Mouse (Mus musculus): Measurements from ENCODE around the gene Ncln. TPM values are rescaled to one million over a fixed set of nuclear protein-coding genes. Genes with fewer than 3 reads are reported as not detected.

Gene Ncln
- polyA plus RNA-seq, 1 experiment from 2014 or later = 36.8 TPM

DNA sequence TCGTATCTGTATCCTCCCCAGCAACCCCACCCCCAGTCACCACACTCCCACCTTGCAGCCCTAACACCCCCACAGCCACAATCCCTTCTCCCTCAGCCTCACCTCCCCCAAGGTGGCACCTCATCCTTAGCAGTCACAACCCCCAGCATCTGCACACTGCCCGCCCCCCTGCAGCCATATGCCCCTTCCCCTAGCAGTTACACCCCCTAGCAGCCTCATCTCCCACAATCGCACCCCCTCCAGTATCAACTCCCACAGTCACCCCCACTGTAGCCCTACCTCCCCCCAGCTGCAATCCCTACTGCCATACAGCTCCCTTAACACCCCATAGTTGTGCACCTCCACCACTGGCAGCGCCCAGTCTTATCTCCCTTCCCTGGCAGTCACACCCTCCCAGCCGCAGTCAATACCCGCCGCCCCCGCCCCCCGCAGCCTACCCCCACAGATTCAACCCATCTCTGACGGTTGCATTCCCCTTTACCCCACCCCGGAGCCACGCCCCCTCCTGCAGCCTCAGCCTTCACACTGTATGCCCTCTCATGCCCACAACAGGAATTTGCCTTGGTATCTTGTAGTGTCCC, 39.1 kb downstream of the Ncln start:
- H3K36me3 ChIP-seq (ENCODE audit: control insufficient read depth, insufficient read depth, low read length) = peaks cover 4% of the 10 kb centered on the region
- no peak overlapping the region for H3K27ac ChIP-seq (ENCODE audit: low read depth, low read length)
- no peak overlapping the region for H3K9ac ChIP-seq (ENCODE audit: low read length)
- 55% methylated on average over 12 of the region's 12 CpGs for WGBS
- H3K27me3 ChIP-seq (replicated peaks; ENCODE audit: control insufficient read depth, insufficient read depth, low read length) = peaks cover 55% of the 10 kb centered on the region
- no peaks in the 10 kb centered on the region for H3K9me3 ChIP-seq (replicated peaks; ENCODE audit: control insufficient read depth, low read length)
- H3K4me2 ChIP-seq (ENCODE audit: low read length) = no peak overlapping the region
- ATAC-seq (no peak), DNase-seq (ENCODE audit: low spot score) (no peak)
- no peak overlapping the region for H3K4me3 ChIP-seq (ENCODE audit: low read depth, low read length)
- H3K4me1 ChIP-seq (ENCODE audit: control insufficient read depth, insufficient read depth, low read length) = no peaks in the 10 kb centered on the region

DNA sequence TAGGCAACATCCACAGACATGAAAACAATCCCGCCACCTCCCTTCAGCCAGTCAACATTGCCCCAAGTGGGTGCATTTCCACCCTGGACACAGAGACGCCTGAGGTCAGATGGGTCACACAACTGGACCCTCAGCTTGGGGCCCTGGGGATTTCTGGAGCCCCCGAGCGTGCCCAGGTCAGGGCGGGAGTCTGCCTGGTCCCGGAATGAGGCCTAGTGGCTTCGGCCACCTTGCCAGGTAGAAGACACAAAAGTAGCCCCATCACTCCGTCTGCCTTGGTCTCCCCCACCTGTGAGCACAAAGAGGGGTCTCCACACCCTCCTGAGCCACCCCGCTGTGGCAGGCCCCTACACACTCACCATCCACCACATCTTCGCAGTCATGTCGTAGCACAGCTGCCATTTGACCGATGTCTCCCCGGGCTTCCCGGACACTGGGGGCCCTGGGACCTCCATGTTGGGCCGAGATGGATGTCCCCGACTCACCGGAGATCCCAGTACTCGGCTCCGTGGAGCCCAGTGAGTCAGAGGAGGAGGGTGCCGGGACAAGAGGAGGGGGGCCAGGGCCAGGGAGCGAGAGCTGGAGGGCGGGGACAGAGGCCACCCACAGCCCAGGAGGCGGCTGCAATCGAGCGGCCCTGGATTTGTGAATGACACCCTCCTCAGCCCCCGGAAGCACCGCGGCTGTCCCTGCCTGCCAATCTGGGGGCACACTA, 40.9 kb downstream of the Ncln start, which contains the start of gene Nfic:
Gene Nfic (minus strand): TSS at position 455 of the 715 bp plus-strand sequence.
- no peak within 1 kb of the TSS for H3K27ac ChIP-seq (ENCODE audit: low read depth, low read length)
- no peaks in the 10 kb centered on the region for H3K4me1 ChIP-seq (ENCODE audit: control insufficient read depth, insufficient read depth, low read length)
- H3K4me3 ChIP-seq (ENCODE audit: low read depth, low read length) = no peak within 1 kb of the TSS
- DNase-seq (ENCODE audit: low spot score) (no peak), ATAC-seq (no peak)
- no peaks in the 10 kb centered on the region for H3K36me3 ChIP-seq (ENCODE audit: control insufficient read depth, insufficient read depth, low read length)
- no peaks in the 10 kb centered on the region for H3K9me3 ChIP-seq (replicated peaks; ENCODE audit: control insufficient read depth, low read length)
- no peak within 1 kb of the TSS for H3K4me2 ChIP-seq (ENCODE audit: low read length)
- WGBS = 64% methylated on average over 28 of the region's 28 CpGs
- no peak within 1 kb of the TSS for H3K9ac ChIP-seq (ENCODE audit: low read length)
- H3K27me3 ChIP-seq (replicated peaks; ENCODE audit: control insufficient read depth, insufficient read depth, low read length) = peaks cover 59% of the 10 kb centered on the region

DNA sequence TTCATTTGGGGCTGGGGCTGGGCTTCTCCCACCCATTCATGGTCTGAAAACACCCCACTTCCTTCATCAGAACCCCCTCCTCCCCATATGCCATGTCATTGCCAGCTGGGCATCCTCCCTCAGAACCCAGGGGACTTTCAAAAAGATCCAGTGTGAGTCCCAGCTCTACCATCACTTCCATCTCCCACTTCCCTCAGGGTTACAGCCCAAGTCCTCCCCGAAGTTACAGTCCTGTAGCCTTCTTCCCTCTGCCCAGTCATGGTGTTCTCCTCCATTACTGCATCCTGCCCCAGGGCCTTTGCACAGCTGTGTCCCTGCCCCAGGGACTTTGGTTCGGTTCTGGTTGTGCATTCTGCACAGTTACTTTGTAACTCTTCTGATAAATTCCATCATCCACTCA, 42.1 kb downstream of the Ncln start:
- DNase-seq (ENCODE audit: low spot score) = no peak
- Histone ChIP-seq H3K4me1 (ENCODE audit: control insufficient read depth, insufficient read depth, low read length) (no peaks in the 10 kb centered on the region), H3K4me2 (ENCODE audit: low read length) (no peak overlapping the region), H3K9ac (ENCODE audit: low read length) (no peak overlapping the region), H3K36me3 (ENCODE audit: control insufficient read depth, insufficient read depth, low read length) (no peaks in the 10 kb centered on the region), H3K9me3 (replicated peaks; ENCODE audit: control insufficient read depth, low read length) (no peaks in the 10 kb centered on the region), H3K4me3 (ENCODE audit: low read depth, low read length) (no peak overlapping the region), H3K27ac (ENCODE audit: low read depth, low read length) (no peak overlapping the region), H3K27me3 (replicated peaks; ENCODE audit: control insufficient read depth, insufficient read depth, low read length) (peaks cover 53% of the 10 kb centered on the region)
- no peak for ATAC-seq
- WGBS = 84% methylated on average over 2 of the region's 2 CpGs

DNA sequence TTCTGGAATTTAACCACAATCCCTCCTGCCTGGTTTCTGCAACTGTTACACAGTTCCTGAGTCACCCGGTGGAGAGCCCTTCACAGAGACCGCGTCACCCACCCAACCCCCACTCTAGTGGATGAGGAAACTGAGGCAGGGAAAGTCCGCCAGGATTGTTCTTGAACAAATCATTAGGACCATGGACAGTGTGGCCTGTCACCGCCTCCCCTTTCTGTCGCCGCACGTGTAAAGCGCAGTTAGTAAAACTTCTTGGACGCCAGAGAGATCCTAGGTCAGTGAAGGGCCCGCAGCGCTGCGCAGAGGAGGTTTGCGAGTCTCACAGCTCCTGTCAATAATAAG, 43.3 kb downstream of the Ncln start:
- Histone ChIP-seq H3K9ac (ENCODE audit: low read length) (no peak overlapping the region), H3K4me1 (ENCODE audit: control insufficient read depth, insufficient read depth, low read length) (no peaks in the 10 kb centered on the region), H3K9me3 (replicated peaks; ENCODE audit: control insufficient read depth, low read length) (no peaks in the 10 kb centered on the region), H3K27me3 (replicated peaks; ENCODE audit: control insufficient read depth, insufficient read depth, low read length) (peaks cover 51% of the 10 kb centered on the region), H3K4me2 (ENCODE audit: low read length) (no peak overlapping the region), H3K36me3 (ENCODE audit: control insufficient read depth, insufficient read depth, low read length) (no peaks in the 10 kb centered on the region), H3K27ac (ENCODE audit: low read depth, low read length) (no peak overlapping the region), H3K4me3 (ENCODE audit: low read depth, low read length) (no peak overlapping the region)
- ATAC-seq (no peak), DNase-seq (ENCODE audit: low spot score) (no peak)
- 4% methylated on average over 14 of the region's 14 CpGs for WGBS

DNA sequence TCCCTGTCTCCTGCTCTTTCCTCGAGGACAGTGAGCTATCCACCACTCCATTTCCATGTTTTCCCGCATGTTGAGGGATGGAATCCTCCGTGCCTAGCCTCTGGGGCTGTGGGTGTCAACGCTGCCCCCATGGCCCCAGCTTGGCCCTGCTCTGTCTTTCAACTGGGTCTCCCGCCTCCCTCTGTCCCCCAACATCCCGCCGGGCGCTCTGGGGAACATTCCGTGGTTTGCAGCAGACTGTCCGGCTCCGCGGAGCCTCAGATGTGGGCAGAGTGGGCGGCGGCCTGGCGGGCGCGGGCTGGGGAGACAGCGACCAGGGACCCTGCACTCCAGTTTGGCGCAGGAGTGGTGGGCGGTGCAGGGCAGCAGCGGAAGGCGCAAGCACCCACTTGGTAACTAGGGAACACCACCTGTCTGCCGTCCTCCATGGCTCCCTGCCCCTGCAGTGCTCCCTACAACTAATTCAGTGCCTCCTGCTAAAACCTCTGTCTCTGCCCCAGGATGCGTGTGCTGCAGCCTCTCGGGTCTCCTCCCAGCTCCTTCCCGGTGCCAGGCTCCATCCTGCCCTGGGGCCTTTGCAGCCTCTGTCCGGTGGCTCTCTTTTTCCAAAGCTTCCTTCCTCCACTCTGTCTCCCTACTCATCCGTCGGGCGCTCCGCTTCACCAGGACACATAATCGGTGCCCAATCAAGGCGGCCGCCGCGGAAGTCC, 43.8 kb downstream of the Ncln start:
- ATAC-seq = no peak
- Histone ChIP-seq H3K4me3 (ENCODE audit: low read depth, low read length) (no peak overlapping the region), H3K4me1 (ENCODE audit: control insufficient read depth, insufficient read depth, low read length) (no peaks in the 10 kb centered on the region), H3K4me2 (ENCODE audit: low read length) (no peak overlapping the region), H3K27me3 (replicated peaks; ENCODE audit: control insufficient read depth, insufficient read depth, low read length) (peaks cover 51% of the 10 kb centered on the region), H3K36me3 (ENCODE audit: control insufficient read depth, insufficient read depth, low read length) (no peaks in the 10 kb centered on the region), H3K9ac (ENCODE audit: low read length) (no peak overlapping the region), H3K9me3 (replicated peaks; ENCODE audit: control insufficient read depth, low read length) (no peaks in the 10 kb centered on the region), H3K27ac (ENCODE audit: low read depth, low read length) (no peak overlapping the region)
- no peak for DNase-seq (ENCODE audit: low spot score)
- 10% methylated on average over 36 of the region's 36 CpGs for WGBS

DNA sequence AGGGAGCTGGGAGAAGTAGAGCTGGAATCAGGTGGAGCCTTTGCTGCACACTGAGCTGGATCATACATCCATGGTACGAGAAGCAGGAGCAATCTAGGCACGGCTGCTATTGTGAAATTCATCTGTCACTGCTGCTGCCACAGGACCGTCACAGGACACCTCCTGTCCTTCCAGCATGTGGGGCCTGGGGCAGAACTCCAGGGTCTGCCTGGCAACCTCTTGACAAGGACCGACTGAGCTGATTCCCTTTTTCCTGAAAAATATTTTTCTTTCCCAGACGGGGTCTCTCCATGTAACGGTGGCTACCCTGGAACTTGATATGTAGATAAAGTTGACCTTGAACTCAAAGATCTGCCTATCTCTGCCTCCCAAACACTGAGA, 44.8 kb downstream of the Ncln start:
- 70% methylated on average over 6 of the region's 6 CpGs for WGBS
- no peak overlapping the region for H3K4me3 ChIP-seq (ENCODE audit: low read depth, low read length)
- no peak for ATAC-seq
- no peak for DNase-seq (ENCODE audit: low spot score)
- peaks cover 51% of the 10 kb centered on the region for H3K27me3 ChIP-seq (replicated peaks; ENCODE audit: control insufficient read depth, insufficient read depth, low read length)
- no peaks in the 10 kb centered on the region for H3K36me3 ChIP-seq (ENCODE audit: control insufficient read depth, insufficient read depth, low read length)
- no peaks in the 10 kb centered on the region for H3K9me3 ChIP-seq (replicated peaks; ENCODE audit: control insufficient read depth, low read length)
- no peak overlapping the region for H3K4me2 ChIP-seq (ENCODE audit: low read length)
- H3K9ac ChIP-seq (ENCODE audit: low read length) = no peak overlapping the region
- H3K27ac ChIP-seq (ENCODE audit: low read depth, low read length) = no peak overlapping the region
- H3K4me1 ChIP-seq (ENCODE audit: control insufficient read depth, insufficient read depth, low read length) = no peaks in the 10 kb centered on the region

- Histone ChIP-seq H3K9ac (ENCODE audit: low read length) (no peak overlapping the region), H3K4me3 (ENCODE audit: low read depth, low read length) (no peak overlapping the region), H3K36me3 (ENCODE audit: control insufficient read depth, insufficient read depth, low read length) (no peaks in the 10 kb centered on the region), H3K9me3 (replicated peaks; ENCODE audit: control insufficient read depth, low read length) (no peaks in the 10 kb centered on the region), H3K27ac (ENCODE audit: low read depth, low read length) (no peak overlapping the region), H3K4me2 (ENCODE audit: low read length) (no peak overlapping the region), H3K27me3 (replicated peaks; ENCODE audit: control insufficient read depth, insufficient read depth, low read length) (peaks cover 51% of the 10 kb centered on the region), H3K4me1 (ENCODE audit: control insufficient read depth, insufficient read depth, low read length) (no peaks in the 10 kb centered on the region)
- DNase-seq (ENCODE audit: low spot score) = no peak
- ATAC-seq = no peak
- WGBS = 60% methylated on average over 9 of the region's 9 CpGs
These were observed 45.4 kb downstream of the Ncln start for GRCm38 (mm10) chr10:81450641-81451364.

DNA sequence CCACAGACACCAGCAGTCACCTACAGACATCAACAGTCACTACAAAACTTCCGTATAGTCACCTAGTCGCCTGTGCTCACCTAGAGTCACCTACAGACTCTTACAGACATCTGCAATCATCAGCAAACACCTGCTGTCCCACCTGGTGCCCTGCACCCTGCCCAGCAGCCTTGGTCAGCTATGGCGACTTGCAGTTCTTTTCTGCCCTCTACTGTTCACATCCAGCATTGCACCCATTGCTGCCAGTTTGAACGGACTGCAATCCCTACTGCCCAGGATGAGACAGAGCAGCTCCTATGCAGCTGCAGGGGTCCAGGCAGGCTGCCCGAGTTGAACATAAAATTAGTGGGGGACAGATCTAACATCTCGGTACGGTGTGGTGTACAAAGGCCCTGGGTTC, 46.1 kb downstream of the Ncln start:
- no peak overlapping the region for H3K9ac ChIP-seq (ENCODE audit: low read length)
- 2% methylated on average over 7 of the region's 7 CpGs for whole genome bisulfite sequencing
- no peaks in the 10 kb centered on the region for H3K9me3 ChIP-seq (replicated peaks; ENCODE audit: control insufficient read depth, low read length)
- H3K4me1 ChIP-seq (ENCODE audit: control insufficient read depth, insufficient read depth, low read length) = no peaks in the 10 kb centered on the region
- peak; percentile 89 for DNase-seq (ENCODE audit: low spot score)
- H3K27ac ChIP-seq (ENCODE audit: low read depth, low read length) = no peak overlapping the region
- ATAC-seq = peak; percentile 79
- H3K4me2 ChIP-seq (ENCODE audit: low read length) = no peak overlapping the region
- H3K27me3 ChIP-seq (replicated peaks; ENCODE audit: control insufficient read depth, insufficient read depth, low read length) = peaks cover 47% of the 10 kb centered on the region
- H3K36me3 ChIP-seq (ENCODE audit: control insufficient read depth, insufficient read depth, low read length) = no peaks in the 10 kb centered on the region
- H3K4me3 ChIP-seq (ENCODE audit: low read depth, low read length) = no peak overlapping the region
